Mouse (Mus musculus) cortical plate, adult 2 months (tissue): ENCODE data around the gene Dlg2. TPM values are rescaled to one million over a fixed set of nuclear protein-coding genes. Genes with fewer than 3 reads are reported as not detected.

Experiments
- H3K27ac ChIP-seq: fragments of 200-500 bp; 2 replicates; pipeline ENCODE4 v1.5.1; 2012; ENCODE audit warnings: low read length, control low read depth, inconsistent platforms; ENCODE audit not compliant: insufficient read depth
- H3K4me1 ChIP-seq: fragments of 200-500 bp; 2 replicates; pipeline ENCODE4 v1.6.1; 2011; ENCODE audit warnings: low read length; ENCODE audit not compliant: control insufficient read depth, insufficient read depth
- H3K4me3 ChIP-seq: fragments of 200-500 bp; 2 replicates; pipeline ENCODE4 v1.5.1; 2011; ENCODE audit warnings: mild to moderate bottlenecking, low read length, control low read depth; ENCODE audit not compliant: insufficient read depth
- CTCF ChIP-seq: fragments of 200-500 bp; IDR thresholded peaks from 2 replicates; pipeline ENCODE4 v1.5.1; 2011; ENCODE audit warnings: mild to moderate bottlenecking, control low read depth, low read length; ENCODE audit not compliant: insufficient read depth; ENCODE audit errors: extremely low read depth
- POLR2A ChIP-seq: fragments of 200-500 bp; IDR thresholded peaks from 2 replicates; pipeline ENCODE4 v1.6.1; 2011; ENCODE audit warnings: mild to moderate bottlenecking, low read length, control low read depth; ENCODE audit not compliant: insufficient read depth; ENCODE audit errors: extremely low read depth
- polyA plus RNA-seq: library from polyadenylated mRNA; depleted of rRNA; stranded (reverse); fragments of >200 nt; gene quantifications from 2 replicates; pipeline ENCODE4 v1.2.3, GENCODE M21; 2012

Gene Dlg2
- polyA plus RNA-seq, 1 experiment: 139 TPM

- TF ChIP-seq CTCF (no peak), POLR2A (no peak)
- Histone ChIP-seq H3K4me1 (0 out of 2 replicates have a peak, but pooled peaks cover 1% of the 10 kb centered on the region), H3K27ac (no peak overlapping the region), H3K4me3 (no peak overlapping the region)
Observed at GRCm38 (mm10) chr7:91154096-91154495, 677.6 kb downstream of the Dlg2 start.

GRCm38 (mm10) chr7:91159144-91159543 is 682.7 kb downstream of the Dlg2 start:
- H3K4me3 ChIP-seq: no peak overlapping the region
- H3K27ac ChIP-seq: no peak overlapping the region
- peaks cover 3% of the 10 kb centered on the region; the same call in 1 of the 2 replicates for H3K4me1 ChIP-seq
- TF ChIP-seq POLR2A (no peak), CTCF (no peak)

DNA sequence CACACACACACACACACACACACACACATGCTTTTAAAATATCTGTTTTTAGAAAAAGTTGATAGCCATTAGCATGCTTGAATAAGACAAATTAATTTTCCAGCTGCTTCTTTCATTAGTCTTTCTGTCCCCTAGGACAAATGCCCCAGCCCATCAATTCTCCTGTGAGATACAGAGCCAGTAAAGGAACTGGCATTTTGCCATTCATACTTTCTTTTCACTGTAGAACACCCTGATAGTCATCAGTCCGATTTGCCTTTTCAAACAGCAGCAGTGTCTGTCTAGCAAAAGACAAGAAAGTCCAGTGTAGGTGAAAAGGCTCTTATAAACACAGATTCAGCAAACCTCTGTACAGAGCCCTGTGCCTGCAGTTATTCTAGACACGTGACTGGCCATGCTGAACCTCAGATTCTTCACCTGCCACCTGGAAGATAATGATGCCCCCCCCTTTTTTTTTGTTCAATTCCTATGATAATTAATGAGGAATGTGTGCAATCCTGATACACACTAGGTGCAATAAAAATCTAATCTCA is 685.2 kb downstream of the Dlg2 start:
- Histone ChIP-seq H3K4me1 (peaks cover 3% of the 10 kb centered on the region; the same call in 1 of the 2 replicates), H3K27ac (no peak overlapping the region), H3K4me3 (no peak overlapping the region)
- TF ChIP-seq CTCF (no peak), POLR2A (no peak)

- no peak for TF ChIP-seq POLR2A
- no peak for TF ChIP-seq CTCF
- no peak overlapping the region for H3K4me3 ChIP-seq
- H3K4me1 ChIP-seq: no peaks in the 10 kb centered on the region; the same call in 1 of the 2 replicates
- no peak overlapping the region for H3K27ac ChIP-seq
Observed at GRCm38 (mm10) chr7:91173560-91173959, 697.1 kb downstream of the Dlg2 start.

DNA sequence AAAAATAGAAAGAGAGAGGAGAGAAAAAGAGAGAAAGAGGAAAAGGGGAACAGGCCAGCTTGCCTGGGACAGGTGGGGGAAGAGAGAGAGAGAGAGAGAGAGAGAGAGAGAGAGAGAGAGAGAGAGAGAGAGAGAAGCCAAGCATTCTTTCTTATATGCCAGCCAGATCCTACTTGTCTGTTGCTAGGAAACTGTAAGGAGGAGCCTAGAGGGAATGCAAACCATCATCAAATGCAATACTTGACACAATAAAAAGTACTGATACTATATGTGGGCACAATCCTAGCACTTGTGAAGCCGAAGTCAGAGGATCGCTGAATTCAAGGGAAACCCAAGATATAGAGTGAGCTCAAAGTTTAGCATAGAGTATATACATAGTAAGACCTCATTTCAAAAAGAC is 711.7 kb downstream of the Dlg2 start:
- H3K4me1 ChIP-seq: no peaks in the 10 kb centered on the region
- TF ChIP-seq CTCF (no peak), POLR2A (no peak)
- H3K4me3 ChIP-seq: no peak overlapping the region
- no peak overlapping the region for H3K27ac ChIP-seq

GRCm38 (mm10) chr7:91199372-91199771 is 722.9 kb downstream of the Dlg2 start:
- peaks cover 4% of the 10 kb centered on the region; the same call in 1 of the 2 replicates for H3K4me1 ChIP-seq
- peak overlapping the region; percentile 19; the same call in 1 of the 2 replicates for H3K27ac ChIP-seq
- TF ChIP-seq POLR2A (no peak), CTCF (no peak)
- H3K4me3 ChIP-seq: no peak overlapping the region

GRCm38 (mm10) chr7:91208083-91208852 is 731.8 kb downstream of the Dlg2 start:
- Histone ChIP-seq H3K27ac (peak overlapping the region; percentile 60; the same call in 1 of the 2 replicates), H3K4me1 (peaks cover 4% of the 10 kb centered on the region), H3K4me3 (no peak overlapping the region)
- TF ChIP-seq POLR2A (no peak), CTCF (no peak)

GRCm38 (mm10) chr7:91208973-91209372 is 732.5 kb downstream of the Dlg2 start:
- H3K4me3 ChIP-seq: no peak overlapping the region
- peaks cover 4% of the 10 kb centered on the region for H3K4me1 ChIP-seq
- TF ChIP-seq CTCF: no peak
- TF ChIP-seq POLR2A: no peak
- H3K27ac ChIP-seq: peak overlapping the region; percentile 94

DNA sequence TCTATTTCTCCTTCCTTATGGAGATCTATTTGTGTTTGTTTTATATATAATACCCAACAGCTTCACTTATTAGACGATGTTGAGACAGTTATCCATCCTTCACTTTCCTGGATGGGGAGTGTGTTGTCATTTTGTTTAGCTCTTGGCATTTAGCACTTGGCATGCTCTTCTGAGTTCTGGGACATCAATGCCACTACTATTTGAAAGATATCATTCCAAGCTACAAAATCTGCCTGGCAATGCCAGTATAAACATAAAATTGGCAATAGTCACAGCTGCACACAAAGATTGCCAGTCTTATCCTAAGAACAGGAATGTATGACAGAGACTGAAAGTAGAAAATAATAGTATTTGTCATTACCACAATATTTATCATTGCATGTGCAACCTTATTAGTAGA is 735.8 kb downstream of the Dlg2 start:
- Histone ChIP-seq H3K4me3 (no peak overlapping the region), H3K4me1 (peaks cover 6% of the 10 kb centered on the region), H3K27ac (no peak overlapping the region)
- TF ChIP-seq CTCF (no peak), POLR2A (no peak)

- TF ChIP-seq POLR2A: no peak
- TF ChIP-seq CTCF: no peak
- H3K4me3 ChIP-seq: no peak overlapping the region
- peaks cover 5% of the 10 kb centered on the region for H3K4me1 ChIP-seq
- H3K27ac ChIP-seq: no peak overlapping the region
Observed at GRCm38 (mm10) chr7:91214921-91215320, 738.4 kb downstream of the Dlg2 start.
